Mouse (Mus musculus): ENCODE results near the gene Mob3a. TPM values are rescaled to one million over a fixed set of nuclear protein-coding genes. Genes with fewer than 3 reads are reported as not detected.
A peak's percentile ranks its signal among the peaks of the same experiment; 100 is the strongest.

Gene Mob3a
- total RNA-seq, 2 experiments from 2014 or later: 24.0 to 25.4 TPM

GRCm38 (mm10) chr10:80678601-80679377 lies 23.0 kb downstream of the Mob3a start:
- no peak for DNase-seq (ENCODE audit: low spot score in 2 of 2)

GRCm38 (mm10) chr10:80677942-80678436 lies 23.8 kb downstream of the Mob3a start, which contains the start of gene Mknk2:
Gene Mknk2 (minus strand): TSS chr10:80678112.
- DNase-seq (ENCODE audit: low spot score in 2 of 2): peak; percentile 72 to 90

GRCm38 (mm10) chr10:80677128-80677875 lies 24.5 kb downstream of the Mob3a start:
- no peak for DNase-seq (ENCODE audit: low spot score in 2 of 2)

GRCm38 (mm10) chr10:80676198-80676928 lies 25.4 kb downstream of the Mob3a start:
- DNase-seq (ENCODE audit: low spot score in 2 of 2): peak; percentile 99 to 100

GRCm38 (mm10) chr10:80675405-80676197 lies 26.2 kb downstream of the Mob3a start:
- no peak for DNase-seq (ENCODE audit: low spot score in 2 of 2)

GRCm38 (mm10) chr10:80674851-80675404 lies 26.8 kb downstream of the Mob3a start:
- no peak for DNase-seq (ENCODE audit: low spot score in 2 of 2)

- DNase-seq (ENCODE audit: low spot score in 2 of 2): no peak
Observed at GRCm38 (mm10) chr10:80674161-80674711, 27.5 kb downstream of the Mob3a start.

- DNase-seq (ENCODE audit: low spot score in 2 of 2): no peak
Observed at GRCm38 (mm10) chr10:80673690-80674089, 28.1 kb downstream of the Mob3a start.

- no peak for DNase-seq (ENCODE audit: low spot score in 2 of 2)
Observed at GRCm38 (mm10) chr10:80671936-80672690, 29.7 kb downstream of the Mob3a start.

- DNase-seq (ENCODE audit: low spot score in 2 of 2): no peak
Observed at GRCm38 (mm10) chr10:80671251-80671650, 30.5 kb downstream of the Mob3a start.

- no peak for DNase-seq (ENCODE audit: low spot score in 2 of 2)
Observed at GRCm38 (mm10) chr10:80670531-80670930, 31.2 kb downstream of the Mob3a start.

GRCm38 (mm10) chr10:80669737-80670485 lies 31.9 kb downstream of the Mob3a start:
- DNase-seq (ENCODE audit: low spot score in 2 of 2): peak in 1 of 2 experiments; percentile 64

GRCm38 (mm10) chr10:80669018-80669417 lies 32.8 kb downstream of the Mob3a start:
- no peak for DNase-seq (ENCODE audit: low spot score in 2 of 2)

- no peak for DNase-seq (ENCODE audit: low spot score in 2 of 2)
Observed at GRCm38 (mm10) chr10:80668614-80669013, 33.2 kb downstream of the Mob3a start.

- no peak for DNase-seq (ENCODE audit: low spot score in 2 of 2)
Observed at GRCm38 (mm10) chr10:80666837-80667412, 34.9 kb downstream of the Mob3a start.

GRCm38 (mm10) chr10:80665981-80666733 lies 35.6 kb downstream of the Mob3a start:
- DNase-seq (ENCODE audit: low spot score in 2 of 2): no peak

GRCm38 (mm10) chr10:80665459-80665858 lies 36.3 kb downstream of the Mob3a start:
- no peak for DNase-seq (ENCODE audit: low spot score in 2 of 2)
